Mouse (Mus musculus) left cerebral cortex, adult 9 months (tissue): ENCODE data around the gene Runx1.

Source experiments
- DNase-seq, 2 experiments: peaks; one replicate each; pipeline ENCODE4 v3.0.0; 2022; ENCODE audit warnings: low spot score in 2 of 2

Gene Runx1

DNA sequence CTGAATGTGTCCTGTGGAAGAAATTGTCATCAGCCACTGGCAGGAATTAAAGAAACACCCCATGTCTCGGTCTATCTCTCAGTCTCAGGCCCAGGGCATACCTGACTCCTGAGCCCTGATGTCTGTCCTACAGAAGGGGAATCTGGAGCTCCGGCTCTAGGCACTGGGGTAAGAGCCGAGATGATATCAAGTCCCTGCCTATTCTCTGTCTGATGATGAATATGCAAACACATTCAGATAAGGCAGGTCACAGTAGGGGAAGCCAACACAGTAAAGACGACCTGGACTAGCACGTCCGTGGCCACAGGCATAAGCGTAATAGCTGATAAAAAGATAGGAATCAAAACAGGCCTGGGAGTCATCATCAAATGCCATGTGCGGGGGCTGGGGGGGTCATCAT, 32.2 kb downstream of the Runx1 start:
- no peak for DNase-seq

GRCm38 (mm10) chr16:92792905-92793304, 33.0 kb downstream of the Runx1 start:
- no peak for DNase-seq

DNA sequence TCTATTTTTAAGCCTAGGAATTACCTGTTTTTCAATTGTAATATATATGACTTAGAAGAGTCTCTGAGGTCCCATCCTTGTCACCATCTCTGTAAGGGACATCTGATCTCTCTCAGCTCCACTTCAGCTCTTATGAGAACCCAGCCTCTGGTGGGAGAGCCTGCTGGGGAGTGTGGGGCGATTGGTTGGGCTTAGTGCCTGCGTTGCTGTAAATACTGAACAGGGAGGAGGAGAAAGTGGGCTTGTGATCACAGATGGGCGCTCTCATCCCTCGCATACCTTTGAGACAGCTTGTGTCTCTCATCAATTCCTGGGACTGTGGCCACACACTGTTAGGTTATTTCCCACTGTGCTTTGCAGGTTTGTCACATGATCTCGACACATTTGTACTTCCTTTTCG, 35.3 kb downstream of the Runx1 start:
- DNase-seq, result no peak

GRCm38 (mm10) chr16:92789840-92790239, 36.1 kb downstream of the Runx1 start:
- DNase-seq, result no peak

DNA sequence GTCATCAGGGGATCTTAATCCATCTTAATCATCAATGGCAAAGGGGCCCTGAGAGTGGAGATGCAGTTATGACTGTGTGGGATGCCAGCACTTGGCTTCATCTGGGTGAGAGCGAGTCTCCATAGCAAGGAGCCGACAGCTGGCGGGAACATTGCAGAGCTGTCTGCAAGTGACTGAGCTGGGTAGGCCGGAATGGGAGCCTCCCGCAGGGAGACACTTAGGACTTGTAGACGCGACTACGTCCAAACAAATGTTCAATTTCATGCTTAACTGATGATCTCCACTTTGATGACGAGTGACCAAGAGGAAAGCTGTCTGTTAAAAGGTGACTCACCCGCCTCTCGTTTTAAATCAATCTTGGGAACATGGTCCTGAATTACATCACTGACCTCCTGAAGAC, 37.5 kb downstream of the Runx1 start:
- DNase-seq, result peak in 1 of 2 experiments; percentile 9

- no peak for DNase-seq
These were observed 39.0 kb downstream of the Runx1 start for GRCm38 (mm10) chr16:92786883-92787321.

GRCm38 (mm10) chr16:92786276-92786882, 39.6 kb downstream of the Runx1 start:
- DNase-seq, result peak in 1 of 2 experiments; percentile 10

- no peak for DNase-seq
These were observed 42.3 kb downstream of the Runx1 start for GRCm38 (mm10) chr16:92783651-92784131.

DNA sequence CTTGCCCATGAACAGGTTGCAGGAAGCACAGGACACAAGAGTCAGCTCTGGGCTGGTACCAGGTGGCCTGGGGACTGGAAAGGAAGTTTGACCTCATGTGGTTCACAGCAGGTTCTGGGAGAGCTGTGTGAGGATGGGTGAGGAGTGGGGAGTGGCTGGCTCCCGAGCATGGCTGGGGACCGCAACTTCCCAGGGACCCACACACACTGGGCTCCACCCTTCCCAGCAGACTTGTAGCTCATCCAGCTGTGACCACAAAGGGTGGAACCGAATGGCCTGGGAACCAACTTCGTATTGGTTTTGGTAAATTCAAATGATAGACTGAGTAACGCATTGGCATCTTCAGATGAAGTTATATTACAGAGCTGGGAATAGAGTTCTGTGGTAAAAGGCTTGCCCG, 43.5 kb downstream of the Runx1 start:
- DNase-seq, result no peak

DNA sequence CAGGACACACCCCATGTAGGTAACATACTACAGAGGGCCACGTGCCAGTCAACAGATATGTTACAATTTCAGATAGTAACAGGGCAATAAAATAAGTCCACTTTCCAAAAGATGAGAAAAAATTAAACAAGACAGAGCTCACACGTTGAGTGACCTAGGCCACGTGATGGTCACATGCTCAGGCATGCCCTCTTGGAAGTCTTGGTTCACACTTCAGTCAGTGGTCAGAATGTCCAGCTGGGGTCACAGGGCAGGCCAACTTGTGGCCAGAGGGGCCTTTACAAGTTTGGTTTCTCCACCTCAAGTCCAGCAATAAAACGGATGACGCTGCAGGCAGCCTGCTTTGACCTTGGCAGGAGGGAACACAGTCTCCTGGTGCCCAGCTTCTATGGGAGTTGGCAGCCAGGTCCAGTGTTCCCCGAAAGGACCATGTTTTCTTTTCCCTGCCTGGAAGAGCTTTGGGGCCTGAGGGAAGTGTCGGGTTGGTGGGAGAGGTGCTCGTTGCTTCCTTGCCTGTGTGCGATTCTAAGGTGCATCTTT, 46.0 kb downstream of the Runx1 start:
- no peak for DNase-seq

DNA sequence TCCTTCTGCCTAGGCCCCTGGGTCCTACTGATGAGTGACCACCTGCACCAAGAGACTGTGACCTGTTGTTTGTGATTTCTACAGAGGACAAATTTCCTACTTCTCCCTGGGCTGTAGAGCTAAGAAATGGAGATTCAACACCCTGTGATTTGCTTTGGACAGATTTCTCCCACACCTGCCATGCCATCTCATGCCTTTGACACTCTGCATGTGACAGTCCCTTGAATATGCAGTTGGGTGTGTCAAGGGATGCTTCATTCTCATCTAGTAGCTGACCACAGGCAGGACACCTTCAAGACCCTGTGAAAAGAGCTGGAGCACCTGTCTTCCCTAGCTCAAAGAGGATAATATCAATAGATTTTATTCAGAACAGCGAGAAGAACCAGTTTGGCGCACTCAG, 46.8 kb downstream of the Runx1 start:
- DNase-seq, result no peak

DNA sequence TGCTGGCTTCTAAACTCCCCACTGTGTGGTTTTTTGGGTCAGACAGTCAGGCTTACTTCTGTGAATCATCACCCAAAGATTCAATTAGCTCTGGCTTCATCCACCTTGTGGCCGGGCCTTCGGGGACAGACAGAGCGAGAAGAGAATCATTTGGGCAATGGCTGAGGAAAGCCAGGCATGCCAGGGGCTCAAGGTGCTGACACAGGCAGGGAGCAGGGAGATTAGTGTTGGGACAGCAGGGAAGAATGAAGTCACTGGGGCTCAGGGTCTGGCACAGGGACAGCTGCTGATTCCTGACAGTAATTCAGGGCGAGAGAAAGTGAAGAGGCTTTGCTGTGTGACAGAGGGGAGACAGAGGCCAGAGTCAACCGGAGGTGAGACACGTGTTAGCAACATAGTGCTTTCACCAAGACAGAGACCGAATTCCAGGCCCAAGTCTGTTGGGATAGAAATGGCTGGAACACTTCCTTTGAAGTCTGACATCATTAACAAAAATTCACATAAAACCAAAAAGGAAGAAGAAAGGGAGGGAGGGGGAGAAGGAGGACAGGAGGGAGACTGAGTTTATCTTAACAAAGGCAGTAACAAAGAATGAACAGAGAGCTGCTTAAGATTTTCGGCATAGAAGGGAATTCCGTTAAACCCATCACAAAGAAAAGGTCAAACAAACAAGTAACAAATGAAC, 47.7 kb downstream of the Runx1 start:
- no peak for DNase-seq

DNA sequence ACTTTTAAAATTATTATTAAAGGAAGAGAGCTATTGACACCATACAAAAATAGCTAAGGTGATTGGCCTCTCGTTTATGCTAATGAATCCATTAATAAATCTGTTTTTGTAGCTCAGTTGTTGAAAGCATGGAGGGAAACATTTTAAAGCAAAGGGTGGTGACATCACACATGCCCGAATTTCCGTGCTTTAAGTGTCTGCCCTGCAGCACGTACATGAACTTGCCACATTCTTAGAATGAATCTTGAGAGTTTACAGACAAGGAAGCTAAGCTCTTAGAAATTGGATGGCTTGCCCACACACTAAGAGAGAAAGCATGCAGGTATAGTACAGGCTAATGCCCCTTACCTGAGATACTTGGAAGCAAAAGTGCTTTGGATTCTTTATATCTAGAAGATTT, 58.1 kb downstream of the Runx1 start:
- DNase-seq, result no peak

- no peak for DNase-seq
These were observed 58.5 kb downstream of the Runx1 start for GRCm38 (mm10) chr16:92767423-92767822.

DNA sequence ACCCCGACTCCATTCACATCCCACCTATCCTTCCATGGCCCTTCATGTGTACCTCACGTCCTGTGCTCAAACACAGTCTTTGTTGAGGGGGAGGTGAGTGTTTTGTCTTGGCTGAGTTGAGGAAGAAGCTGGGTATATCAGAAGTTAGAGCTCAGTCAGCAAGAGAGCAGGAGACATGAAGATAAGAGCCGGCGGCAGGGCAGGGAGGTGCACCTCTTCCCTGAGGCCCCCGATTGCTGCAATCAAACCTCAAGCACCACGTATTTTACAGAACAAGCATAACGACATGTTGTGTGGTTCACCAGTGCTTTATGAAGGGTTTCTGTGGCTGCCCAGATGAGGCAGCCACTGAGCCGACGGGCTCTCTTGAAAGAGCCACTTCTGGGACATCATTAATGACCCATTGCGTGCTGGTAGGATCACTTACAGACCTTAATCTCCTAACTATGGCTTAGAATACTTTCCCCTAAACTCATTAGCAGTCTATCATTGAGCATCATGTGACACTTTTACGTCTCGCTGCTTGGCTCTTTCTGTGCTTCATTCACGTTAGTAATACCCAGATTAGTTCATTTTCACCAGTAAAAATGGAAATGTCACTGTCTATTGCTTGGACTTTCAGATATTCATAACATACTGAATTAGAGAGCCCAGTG, 61.1 kb downstream of the Runx1 start:
- no peak for DNase-seq

- no peak for DNase-seq
These were observed 62.3 kb downstream of the Runx1 start for GRCm38 (mm10) chr16:92763666-92764065.

GRCm38 (mm10) chr16:92761968-92762521, 63.9 kb downstream of the Runx1 start:
- peak in 1 of 2 experiments; percentile 8 for DNase-seq

DNA sequence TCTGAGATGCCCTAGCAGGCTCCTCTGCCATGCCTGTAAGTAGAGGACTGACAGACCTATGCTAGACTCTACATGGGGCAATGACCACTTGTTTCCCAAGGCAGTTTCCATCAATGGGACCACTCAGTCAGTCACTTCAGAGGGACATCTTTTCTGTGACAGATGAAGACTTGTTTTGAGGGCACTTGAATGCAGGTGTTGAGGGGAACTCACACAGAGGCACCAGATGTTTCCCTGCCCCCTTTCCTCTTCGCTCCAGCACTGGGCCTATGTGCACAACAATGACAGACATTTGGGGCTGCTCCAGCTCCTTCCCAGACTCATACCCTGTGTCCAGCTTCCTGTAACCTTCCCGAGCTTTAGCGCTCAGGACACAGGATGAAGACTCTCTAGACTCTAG, 65.9 kb downstream of the Runx1 start:
- no peak for DNase-seq

- DNase-seq, result no peak
These were observed 68.4 kb downstream of the Runx1 start for GRCm38 (mm10) chr16:92757564-92757963.

- DNase-seq, result no peak
These were observed 72.0 kb downstream of the Runx1 start for GRCm38 (mm10) chr16:92753944-92754343.

DNA sequence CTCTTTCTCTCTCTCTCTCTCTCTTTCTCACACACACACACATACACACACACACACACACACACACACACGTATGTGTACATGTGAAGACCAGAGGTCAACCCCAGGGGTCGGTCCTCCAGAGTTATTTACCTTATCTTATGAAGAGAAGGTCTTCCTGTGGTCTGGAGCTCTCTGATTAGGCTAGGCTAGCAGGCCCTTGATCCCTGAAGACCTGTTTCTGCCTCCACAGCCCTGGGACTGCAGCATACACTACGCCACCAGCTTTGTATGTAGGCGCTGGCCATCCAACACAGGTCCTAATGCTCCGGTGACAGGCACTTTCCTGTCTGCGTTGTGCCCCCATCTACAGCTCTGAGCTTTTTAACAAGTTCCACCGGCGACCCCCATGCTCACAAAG, 72.8 kb downstream of the Runx1 start:
- DNase-seq, result no peak

DNA sequence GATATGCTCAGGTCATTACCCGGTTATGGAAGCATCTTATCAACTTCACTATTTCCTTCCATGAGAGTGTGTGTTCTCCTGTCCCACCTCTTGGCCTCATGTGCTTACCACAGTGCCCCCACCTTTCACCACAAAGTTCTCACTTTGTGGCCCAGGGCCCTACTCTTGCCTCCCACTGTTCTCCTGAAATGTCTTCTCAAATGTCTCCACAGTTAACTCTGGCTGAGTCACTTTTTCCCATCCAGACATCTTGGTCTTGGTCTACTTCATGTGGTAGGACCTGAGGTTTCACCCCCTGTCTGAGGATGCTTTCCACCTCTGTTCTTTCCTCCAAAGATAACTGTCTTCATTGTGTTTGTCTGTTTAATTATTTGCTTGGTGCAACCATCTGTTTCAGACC, 77.7 kb downstream of the Runx1 start:
- DNase-seq, result no peak
